Mouse (Mus musculus) cerebellum, adult 11 months (tissue): ENCODE results near the gene Calml4.
"Not testable (repeated sequence)": the region's sequence is repeated elsewhere in the genome, so short reads cannot be mapped to it uniquely, and the experiment has no call there.

ENCODE experiments used
- DNase-seq: peaks from one replicate; pipeline ENCODE4 v3.0.0; 2022

Gene Calml4

GRCm38 (mm10) chr9:62835705-62836446, 22.0 kb upstream of the Calml4 start:
- no peak for DNase-seq

- no peak for DNase-seq
Measured at GRCm38 (mm10) chr9:62837611-62838010, 20.3 kb upstream of the Calml4 start.

- DNase-seq = no peak
Measured at GRCm38 (mm10) chr9:62838146-62838505, 19.8 kb upstream of the Calml4 start.

GRCm38 (mm10) chr9:62838506-62839171, 19.2 kb upstream of the Calml4 start, which contains the start of gene Cln6:
Cln6 (plus strand) TSS chr9:62838785.
- DNase-seq = peak; percentile 64

GRCm38 (mm10) chr9:62839172-62839770, 18.6 kb upstream of the Calml4 start:
- no peak for DNase-seq

GRCm38 (mm10) chr9:62843356-62844024, 14.4 kb upstream of the Calml4 start:
- DNase-seq = no peak

GRCm38 (mm10) chr9:62844461-62844860, 13.4 kb upstream of the Calml4 start:
- no peak for DNase-seq

- peak; percentile 77 for DNase-seq
Measured at GRCm38 (mm10) chr9:62847694-62848093, 10.2 kb upstream of the Calml4 start.

- DNase-seq = no peak
Measured at GRCm38 (mm10) chr9:62848641-62849040, 9.2 kb upstream of the Calml4 start.

GRCm38 (mm10) chr9:62851571-62851970, 6.3 kb upstream of the Calml4 start:
- DNase-seq = no peak

- DNase-seq = no peak
Measured at GRCm38 (mm10) chr9:62854483-62854882, 3.4 kb upstream of the Calml4 start.

- DNase-seq = no peak
Measured at GRCm38 (mm10) chr9:62857216-62857615, 664 bp upstream of the Calml4 start.

- no peak for DNase-seq
Measured at GRCm38 (mm10) chr9:62858266-62859019, 563 bp downstream of the Calml4 start.

GRCm38 (mm10) chr9:62860102-62860501, 2.2 kb downstream of the Calml4 start:
- not testable (repeated sequence) for DNase-seq

- DNase-seq = no peak
Measured at GRCm38 (mm10) chr9:62860866-62861265, 3.0 kb downstream of the Calml4 start.

GRCm38 (mm10) chr9:62869236-62869635, 11.4 kb downstream of the Calml4 start:
- not testable (repeated sequence) for DNase-seq

- DNase-seq = no peak
Measured at GRCm38 (mm10) chr9:62870728-62871127, 12.8 kb downstream of the Calml4 start.

GRCm38 (mm10) chr9:62876966-62877616, 19.2 kb downstream of the Calml4 start:
- DNase-seq = no peak

GRCm38 (mm10) chr9:62877825-62878224, 19.9 kb downstream of the Calml4 start:
- no peak for DNase-seq

- DNase-seq = peak; percentile 18
Measured at GRCm38 (mm10) chr9:62881871-62882270, 24.0 kb downstream of the Calml4 start.

GRCm38 (mm10) chr9:62894486-62894885, 36.6 kb downstream of the Calml4 start:
- no peak for DNase-seq

GRCm38 (mm10) chr9:62901736-62902135, 43.9 kb downstream of the Calml4 start:
- DNase-seq = no peak
